Mouse (Mus musculus) kidney, adult 8-10 months (tissue): ENCODE measurements around the gene Ubr2.

Source experiments
- DNase-seq, 2 experiments: peaks; one replicate each; pipeline ENCODE4 v3.0.0; 2022

Ubr2 gene

DNA sequence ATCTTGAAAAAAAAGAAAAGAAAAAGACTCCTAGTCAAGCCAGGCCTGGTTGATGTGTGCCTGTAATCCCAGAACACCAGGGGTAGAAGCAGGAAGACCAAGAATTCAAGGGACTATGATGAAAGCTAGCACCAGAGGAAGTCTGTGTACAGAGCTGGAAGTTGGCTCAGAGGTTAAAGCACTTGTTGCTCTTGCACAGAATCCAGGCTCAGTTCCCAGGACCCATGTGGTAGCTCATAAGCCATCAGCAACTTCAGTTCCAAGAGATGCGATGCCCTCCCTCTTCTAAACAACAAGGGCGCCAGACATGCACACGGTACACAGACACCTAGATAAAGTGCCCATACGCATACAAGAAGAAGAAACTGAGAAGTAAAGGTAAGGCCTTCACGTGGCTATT lies 8.0 kb downstream of the Ubr2 start:
- DNase-seq: no peak

DNA sequence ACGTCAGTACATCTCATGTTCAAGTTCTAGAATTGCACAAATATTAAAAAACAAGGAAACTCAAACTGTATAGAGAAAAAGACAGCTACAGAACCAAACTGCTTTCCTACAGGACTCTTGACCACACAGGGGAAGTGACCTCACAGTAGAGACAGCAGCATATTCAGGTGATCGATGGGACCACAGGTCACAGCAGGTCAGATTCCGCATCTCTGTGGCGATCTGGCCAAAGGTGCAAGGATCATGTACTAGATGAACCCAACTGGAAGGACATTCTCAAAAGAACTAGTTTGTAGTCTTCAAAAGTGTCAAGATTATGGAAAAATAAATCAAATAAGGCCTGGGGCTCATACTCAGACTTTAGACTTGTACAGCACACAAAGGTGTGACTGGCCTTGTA lies 11.5 kb downstream of the Ubr2 start:
- no peak for DNase-seq

DNA sequence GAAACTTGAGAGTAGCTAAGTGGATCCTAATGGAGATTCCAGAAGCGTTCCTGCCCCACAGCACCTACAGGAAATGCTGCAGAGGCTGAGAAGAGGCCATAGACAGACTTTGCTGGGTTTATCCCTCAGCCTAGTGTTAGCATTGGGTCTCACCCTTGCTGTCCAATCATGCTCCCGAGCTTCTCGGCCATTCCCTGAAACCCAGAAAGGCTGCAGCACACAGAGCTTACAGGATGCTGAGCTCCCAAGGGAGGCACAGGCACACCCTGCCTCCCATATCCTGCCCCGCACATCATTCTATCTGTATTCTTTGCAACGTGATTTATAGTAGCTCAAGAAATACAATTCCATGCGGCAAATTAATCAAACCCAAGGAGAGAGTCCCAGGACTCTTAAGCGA lies 13.9 kb downstream of the Ubr2 start:
- no peak for DNase-seq

DNA sequence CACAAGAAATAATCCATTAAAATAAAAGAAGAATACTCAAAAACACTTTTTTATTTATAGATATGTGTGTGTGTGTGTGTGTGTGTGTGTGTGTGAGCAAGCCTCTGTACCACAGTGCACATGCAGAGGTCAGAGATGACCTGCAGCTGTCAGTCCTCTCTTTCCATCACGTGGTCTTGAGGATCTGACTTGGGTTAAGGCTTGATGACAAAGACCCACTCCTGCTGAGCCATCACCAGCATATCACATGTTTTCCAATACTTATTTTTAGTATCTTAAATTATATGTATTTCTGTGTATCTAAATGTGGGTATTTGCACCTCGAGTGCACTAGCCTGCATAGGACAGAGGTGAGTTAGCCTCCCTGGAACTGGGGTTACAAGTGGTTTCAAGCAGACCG lies 14.7 kb downstream of the Ubr2 start:
- no peak for DNase-seq

DNA sequence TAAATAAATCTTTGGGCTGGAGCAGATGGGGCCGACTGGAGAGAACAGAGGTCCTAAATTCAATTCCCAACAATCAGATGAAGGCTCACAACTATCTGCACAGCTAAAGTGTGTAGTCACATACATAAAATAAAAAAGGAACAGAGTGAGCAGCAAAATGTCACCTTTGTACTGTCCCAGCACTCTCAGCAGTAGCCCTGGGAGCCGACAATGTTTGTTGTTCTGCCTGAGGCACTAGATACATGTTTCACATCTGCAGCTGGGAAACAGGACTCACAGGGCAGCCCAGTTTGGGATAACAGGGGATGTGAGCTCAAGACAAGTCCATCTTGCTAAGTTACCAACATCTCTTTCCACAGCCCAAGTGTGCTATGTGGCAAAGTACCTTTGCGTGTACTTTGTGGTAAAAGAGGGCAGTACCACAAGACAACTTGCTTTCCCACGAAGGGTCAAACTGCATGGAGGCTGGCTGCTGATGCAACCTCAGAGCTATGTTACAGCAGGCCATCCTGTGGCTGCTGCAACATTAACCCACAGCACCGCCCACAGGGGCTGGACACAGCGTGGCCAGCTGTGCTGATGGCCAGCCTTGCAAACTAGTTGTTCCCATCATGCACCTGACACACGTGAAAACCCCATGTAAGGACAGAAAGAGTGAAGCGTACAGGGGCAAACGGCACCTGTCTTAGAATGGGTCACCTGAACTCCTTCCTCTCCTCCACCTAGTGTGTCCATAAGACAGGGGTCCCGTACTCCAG lies 15.5 kb downstream of the Ubr2 start:
- peak in 1 of 2 experiments; percentile 49 for DNase-seq

DNA sequence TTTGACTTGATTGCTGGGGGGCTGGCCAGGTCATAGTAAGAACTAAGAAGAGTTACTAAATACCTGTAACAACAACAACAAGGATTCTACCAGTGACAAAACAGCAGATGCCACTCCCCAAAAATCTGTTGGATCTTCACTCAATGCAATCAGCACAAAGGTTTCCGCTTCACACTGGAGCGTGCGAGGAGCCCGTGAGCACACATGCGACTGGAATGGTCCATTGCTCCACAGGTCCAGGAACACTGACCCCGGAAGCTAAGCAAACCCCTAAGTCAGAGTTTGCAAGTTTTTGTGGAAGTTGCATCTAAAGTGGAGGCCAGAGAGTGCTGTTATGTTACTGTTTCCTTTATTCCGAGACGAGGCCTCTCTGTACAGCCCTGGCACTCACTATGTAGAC lies 16.7 kb downstream of the Ubr2 start:
- DNase-seq: no peak

DNA sequence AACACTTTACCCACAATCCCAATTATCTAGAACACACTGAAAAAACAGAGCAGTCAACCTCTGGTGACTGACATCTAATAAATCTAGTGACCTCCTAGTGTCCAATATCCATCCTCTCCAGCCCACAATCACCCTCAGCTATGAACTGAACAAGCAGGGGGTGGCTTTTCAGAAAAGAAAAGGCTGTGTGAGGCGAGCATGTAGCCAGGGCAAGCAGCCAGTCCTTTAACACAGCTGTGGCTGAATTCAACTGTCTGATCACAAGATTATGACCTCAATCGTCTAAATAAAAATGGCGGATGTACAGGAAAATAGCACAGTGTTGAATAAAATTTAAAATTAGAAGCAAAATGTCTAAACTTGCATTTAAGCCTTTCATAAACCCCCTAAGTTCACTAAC lies 22.7 kb downstream of the Ubr2 start:
- DNase-seq: no peak

DNA sequence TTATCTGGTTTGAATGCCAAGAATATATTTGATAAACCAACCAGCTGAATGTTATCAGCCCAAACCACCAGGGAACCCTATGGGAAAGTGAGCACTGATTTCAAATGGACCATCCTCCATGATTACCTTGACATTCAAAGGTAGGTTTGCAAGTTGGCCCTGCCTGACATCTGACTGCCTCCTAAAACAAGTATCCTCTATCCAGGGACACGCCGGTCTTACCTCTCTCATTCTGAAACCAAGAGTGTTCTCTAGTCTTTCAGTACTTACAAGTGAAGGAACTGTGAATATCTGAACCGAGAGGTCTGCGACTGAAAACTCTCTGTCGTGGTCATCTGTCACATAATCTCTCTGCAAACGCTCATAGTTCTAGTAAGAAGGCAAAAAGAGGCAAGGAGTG lies 30.3 kb downstream of the Ubr2 start:
- no peak for DNase-seq

DNA sequence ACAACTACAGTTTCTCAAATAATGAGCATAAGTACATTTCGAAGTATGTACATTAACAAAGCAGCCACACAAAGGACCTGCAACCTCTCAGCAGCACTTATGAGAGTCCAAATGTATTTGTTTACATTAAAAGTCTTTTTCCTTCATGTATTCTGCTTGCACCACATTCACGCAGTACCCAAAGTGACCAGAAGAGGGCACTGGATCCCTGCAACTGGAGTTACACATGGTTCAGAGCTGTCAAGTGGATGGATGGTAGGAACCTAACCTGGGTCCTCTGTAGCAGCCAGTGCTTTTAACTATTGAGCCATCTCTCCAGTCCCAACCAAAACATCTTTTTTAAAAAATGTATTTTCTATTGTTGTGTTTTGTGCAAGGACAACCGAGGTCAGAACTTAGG lies 35.2 kb downstream of the Ubr2 start:
- DNase-seq: peak; percentile 23 to 70

DNA sequence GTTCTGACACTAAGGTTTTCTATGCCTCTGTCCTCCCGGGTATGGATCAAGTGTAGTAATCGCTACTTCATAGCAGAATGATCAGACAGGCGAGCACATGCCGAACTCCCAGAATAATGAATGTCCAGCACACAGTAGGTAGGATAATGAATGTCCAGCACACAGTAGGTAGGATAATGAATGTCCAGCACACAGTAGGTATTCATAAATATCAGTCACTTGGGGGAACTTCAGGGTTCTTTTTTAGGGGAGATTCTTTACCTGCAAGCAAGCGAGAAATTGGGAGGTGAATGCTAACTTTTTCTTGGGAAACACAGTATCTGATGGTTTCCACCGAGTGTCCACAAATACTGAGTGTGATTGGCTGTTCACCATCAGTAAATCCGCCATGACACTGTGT lies 37.8 kb downstream of the Ubr2 start:
- DNase-seq: no peak

DNA sequence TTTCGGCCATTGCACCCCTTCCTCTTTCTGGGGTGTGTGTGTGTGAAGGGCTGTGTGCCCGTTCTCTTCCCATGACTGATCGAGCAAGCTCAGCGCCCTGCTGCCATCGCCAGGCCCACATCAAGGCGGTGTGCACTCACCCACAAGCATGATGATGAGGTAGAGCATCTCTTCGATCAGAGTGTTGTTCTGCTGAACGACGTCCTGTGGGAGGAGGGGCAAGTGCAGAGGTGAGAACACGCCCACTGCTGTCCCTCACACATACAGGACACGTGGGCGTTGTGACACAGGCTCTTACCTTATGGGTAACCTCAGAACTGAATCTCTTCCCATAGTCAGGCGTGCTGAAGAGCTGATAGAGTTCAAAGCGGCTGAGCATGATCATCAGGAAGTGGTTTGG lies 43.5 kb downstream of the Ubr2 start:
- no peak for DNase-seq

DNA sequence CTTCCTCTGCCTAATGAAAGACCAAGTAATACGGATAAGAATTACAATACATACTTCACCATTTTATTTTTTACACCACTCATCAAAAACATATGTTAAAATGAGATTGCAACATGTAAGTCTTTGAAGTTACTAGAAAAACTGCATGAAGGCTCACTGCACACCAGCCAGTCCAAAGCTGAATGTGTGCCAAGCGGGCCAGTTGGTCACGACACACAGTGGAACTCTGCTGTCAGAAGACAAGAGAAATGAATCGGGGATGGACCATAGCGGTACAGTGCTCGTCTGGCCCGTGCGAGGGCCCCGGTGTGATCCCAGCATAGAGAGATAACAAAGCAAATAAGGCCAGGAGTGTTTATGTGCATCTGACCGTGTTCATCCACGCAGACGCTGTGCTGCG lies 47.2 kb downstream of the Ubr2 start:
- no peak for DNase-seq

DNA sequence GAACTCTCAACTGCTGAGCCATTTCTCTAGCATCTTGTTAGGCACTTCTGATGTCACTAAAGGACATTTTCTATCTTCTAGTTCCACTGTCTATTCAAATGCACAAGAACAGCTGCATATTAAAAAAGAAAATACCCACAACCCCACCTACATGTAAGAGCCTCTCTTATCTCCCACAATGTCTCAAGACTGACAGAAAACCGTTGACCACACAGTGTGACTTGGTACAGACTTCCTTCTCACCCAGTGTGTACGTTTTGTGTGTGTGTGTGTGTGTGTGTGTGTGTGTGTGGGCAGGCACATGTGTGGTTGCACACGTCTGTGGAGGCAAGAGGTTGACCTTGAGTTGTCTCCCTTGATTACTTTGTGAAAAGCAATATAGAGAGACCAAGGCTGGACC lies 48.2 kb downstream of the Ubr2 start:
- no peak for DNase-seq

DNA sequence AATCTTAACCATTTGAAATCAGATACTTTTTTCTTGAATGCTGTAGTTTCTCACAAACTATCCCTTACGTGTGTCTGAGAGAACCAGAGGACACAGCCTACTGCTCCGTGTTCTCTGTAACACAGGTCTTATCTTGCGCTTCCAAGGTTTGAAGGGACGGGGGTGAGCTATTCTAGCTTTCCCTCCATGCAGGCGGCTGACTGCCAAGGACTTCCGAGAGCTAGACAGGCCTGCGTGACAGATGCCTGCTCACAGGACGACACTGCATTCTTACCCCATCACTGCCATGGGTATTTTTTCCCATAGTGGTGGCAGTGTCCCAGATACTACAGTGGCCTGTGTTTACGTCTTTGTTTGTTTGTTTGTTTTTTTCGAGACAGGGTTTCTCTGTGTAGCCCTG lies 50.1 kb downstream of the Ubr2 start:
- no peak for DNase-seq

DNA sequence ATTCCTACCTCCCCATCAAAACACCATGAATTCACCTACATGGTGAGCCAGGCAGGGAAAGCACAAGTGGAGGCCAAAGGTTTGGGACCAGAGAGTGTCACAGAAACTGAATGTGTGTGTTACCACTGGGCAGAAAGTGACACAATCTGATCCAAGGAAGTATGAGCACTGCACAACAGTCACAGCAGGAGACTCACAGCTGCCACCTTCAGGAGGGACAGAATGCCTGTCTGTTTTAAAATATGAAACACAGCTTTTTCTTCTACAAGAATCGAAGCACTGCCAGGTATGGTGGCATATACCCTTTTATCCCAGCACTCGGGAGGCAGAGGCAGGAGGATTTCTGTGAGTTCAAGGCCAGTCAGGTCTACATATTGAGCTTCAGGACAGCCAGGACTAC lies 52.3 kb downstream of the Ubr2 start:
- DNase-seq: no peak

DNA sequence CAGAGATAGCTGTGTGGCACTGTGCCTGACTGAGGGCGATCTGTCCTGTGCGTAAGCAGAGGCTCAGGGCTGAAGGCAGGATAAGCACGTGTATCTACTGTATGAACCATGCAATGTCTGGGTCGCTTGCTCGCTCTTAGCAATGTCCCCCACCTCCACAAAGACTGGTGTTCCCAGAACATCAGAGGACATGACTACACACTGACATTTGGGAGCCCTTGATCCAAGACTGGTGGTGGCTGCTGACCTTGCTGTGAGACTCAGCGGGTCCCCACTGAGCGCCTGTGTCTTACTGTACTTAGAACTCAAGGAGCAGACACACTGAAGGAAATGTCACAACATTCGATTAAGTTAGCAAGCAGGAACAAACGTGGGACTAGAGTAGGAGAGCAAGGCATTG lies 64.1 kb downstream of the Ubr2 start:
- DNase-seq: no peak

DNA sequence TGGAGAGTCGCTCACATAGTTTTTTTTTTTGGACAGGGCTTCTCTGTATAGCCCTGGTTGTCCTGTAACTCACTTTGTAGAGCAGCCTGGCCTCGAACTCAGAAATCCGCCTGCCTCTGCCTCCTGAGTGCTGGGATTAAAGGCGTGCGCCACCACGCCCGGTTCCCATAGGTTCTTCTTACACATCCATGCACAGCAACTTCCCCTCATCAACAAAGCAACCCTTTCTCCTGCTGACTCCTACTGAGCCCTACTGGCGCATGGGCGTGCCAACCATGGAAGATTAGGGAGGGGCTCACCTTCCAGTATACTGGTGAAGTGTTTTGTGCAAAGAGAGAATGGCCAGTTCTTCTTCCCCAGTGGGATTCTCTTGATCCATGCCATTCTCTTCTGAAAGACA lies 67.9 kb downstream of the Ubr2 start:
- no peak for DNase-seq

DNA sequence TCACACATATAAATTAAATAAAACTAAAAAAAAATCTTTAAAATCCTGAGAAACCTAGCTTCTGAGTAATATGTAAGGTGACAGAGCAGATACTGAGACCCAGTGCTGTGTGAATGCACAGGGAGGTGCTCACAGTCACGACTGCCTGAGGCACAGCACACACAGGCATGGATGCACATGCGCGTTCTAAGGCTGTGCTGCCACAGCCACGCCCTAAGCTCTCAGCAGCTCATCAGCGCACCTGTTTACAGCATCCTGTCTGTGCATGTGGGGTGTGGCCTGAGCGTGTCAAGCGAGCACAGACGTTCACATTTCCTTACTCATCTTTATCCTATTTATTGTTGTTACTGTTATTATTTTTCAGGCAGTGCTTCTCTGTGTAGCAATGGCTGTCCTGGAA lies 69.9 kb downstream of the Ubr2 start:
- DNase-seq: no peak

DNA sequence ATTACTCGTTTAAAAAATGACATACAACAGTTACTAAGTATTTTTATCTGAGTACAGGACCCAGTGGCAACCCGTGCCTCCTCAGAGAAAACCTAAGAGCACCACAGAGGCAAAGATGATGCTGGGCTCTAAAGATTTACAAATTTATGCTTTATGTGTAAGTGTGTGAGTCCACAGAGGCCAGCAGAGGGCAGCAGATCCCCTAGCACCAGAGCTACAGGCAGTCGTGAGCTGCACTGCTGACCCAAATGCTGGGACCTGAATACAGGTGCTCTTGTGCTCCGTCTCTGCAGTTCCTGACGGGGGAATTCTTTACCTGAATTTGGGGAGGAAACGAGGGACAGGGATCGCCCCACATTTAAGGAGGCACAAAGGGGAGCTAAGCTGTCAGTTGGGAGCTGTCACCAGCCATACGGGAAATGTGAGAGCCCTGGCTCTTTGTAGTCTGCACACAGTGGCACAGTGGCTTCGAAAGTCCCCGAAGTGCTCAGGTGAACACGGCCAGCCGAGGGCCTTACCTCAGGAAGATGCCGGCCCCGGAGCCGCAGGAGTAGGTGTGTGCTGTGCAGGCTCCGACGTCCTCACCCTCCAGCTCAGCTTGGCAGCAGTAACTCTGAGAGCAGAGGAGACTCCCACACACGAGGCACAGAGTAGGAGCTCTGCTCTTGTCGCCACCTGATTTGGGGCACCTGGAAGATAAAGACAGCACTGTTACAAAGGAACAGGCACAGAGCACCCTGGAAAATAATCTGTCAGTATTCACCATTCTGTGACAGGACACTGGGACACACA lies 76.6 kb downstream of the Ubr2 start:
- DNase-seq: peak; percentile 21 to 55

DNA sequence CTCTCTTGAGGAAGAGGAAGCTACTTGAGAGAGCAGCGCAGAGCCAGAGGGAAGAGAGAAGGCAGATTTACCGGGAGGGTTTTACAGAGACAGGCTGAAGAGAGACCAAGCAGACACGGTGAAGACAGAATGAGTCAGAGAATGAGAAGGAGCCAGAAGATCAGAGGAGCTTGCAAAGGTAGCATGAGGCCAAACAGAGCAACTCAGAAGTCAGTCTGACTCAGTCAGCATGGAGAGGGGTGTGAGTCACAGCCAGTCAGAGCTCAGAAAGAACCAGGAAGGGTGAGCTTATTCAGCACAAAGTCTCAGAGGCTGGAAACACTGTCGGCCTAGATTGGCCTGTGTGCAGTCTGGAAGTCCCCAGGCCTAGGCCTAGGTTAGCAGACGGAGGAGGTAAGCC lies 77.4 kb downstream of the Ubr2 start:
- no peak for DNase-seq

DNA sequence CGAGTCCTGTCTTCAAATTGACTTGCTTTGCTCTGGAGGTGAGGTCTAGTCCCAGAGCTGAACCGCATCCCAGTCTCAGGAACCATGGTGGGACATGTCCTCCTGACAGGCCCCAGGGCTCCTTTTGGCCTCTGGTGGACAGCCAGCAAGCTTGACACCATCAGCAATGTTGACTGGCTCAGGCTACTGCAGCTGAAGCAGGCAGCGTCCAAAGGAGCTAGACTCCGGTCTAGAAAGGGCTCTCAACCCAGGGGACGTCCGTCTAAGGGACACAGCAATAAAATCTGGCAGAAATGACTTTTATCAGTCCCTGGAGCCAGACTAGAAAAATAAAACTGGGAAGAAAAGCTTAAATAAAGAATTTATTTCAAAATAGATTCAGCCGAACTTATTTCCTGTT lies 80.5 kb downstream of the Ubr2 start:
- no peak for DNase-seq

DNA sequence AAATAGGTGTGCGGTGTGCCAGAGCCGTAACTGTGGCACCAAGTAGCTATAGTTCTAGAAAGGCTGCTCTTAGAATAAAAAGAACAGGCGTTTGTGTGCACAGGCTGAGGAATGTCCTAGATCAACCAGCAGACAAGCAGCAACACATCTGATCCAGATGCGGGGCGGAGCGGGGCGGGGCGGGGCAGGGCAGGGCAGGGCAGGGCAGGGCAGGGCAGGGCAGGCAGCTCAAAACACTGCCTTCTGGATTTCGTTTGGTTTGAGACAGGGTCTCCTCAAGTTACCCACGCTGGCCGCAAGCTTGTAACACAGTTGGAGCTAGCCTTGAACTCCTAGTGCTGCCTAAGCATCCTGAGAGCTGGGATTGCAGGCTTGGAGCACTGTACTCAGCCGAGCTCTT lies 81.1 kb downstream of the Ubr2 start:
- DNase-seq: no peak

DNA sequence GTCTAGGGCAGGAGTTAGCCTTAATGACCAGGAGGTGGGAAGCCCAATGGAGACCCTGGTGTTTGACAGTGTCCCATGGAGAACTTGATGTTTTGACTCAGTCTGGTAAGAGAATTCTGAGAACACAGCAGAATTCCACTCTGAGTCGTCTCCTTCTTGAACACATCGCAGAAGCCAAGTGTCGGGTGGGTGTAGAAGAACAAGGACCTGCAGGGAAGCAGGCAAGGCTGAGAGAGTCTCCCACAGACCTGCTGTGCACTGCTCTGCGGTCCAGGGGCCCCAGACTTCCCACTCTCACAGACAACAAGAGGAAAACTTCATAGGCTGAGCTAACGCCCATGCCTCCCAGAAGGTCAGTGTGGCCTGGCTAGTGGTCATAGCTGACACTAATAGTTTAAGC lies 82.6 kb downstream of the Ubr2 start:
- no peak for DNase-seq

DNA sequence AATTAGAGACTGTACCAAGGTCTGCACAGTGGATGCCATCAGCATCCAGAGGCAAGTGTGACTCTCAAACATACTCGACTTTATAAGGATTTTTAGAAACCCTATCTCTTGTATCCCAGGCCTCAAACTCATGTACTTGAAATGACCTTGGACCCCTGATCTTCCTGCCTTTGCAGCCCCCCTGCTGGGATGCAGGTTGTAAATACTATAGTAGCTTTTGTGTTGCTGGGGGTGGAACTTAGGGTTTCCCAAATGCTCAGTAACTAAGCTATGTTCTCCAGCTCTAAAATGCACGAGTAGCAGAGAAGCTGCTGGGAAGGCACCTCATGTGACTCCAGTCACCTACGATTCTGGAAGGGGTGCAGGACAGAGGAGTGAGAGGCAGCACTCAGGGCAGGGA lies 83.4 kb downstream of the Ubr2 start:
- DNase-seq: no peak

DNA sequence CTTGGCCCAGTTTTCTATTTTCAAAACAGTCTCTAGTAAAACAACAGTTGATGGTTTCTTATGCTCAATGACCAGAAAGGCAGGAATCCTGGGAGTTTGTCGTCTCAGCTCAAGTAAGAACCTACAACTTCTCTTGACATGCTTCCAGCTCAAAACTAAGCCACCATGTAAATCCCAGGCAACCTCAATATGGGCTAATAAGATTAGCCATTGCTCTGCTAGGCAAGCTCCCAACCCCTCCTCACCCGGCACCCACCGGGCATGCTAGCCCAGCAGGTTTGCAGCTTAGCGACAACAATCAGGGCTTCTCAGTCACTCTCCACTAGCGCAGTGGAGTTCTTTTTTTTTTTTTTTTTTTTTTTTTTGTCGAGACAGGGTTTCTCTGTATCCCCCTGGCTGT lies 84.2 kb downstream of the Ubr2 start:
- DNase-seq: no peak
